Mouse (Mus musculus) erythroblast, embryonic 14.5 days (primary cell): ENCODE data around the gene Myh9. TPM values are rescaled to one million over a fixed set of nuclear protein-coding genes. Genes with fewer than 3 reads are reported as not detected.
"Not testable (repeated sequence)": the region's sequence is repeated elsewhere in the genome, so short reads cannot be mapped to it uniquely, and the experiment has no call there.

Source experiments
- H3K27me3 ChIP-seq: 2 replicates; pipeline ENCODE4 v1.6.1; 2012; ENCODE audit warnings: inconsistent platforms; ENCODE audit not compliant: control insufficient read depth
- H3K36me3 ChIP-seq: 2 replicates; pipeline ENCODE4 v1.6.1; 2012; ENCODE audit warnings: mild to moderate bottlenecking, inconsistent platforms; ENCODE audit not compliant: control insufficient read depth
- H3K4me1 ChIP-seq: 2 replicates; pipeline ENCODE4 v1.6.1; 2012; ENCODE audit warnings: inconsistent platforms; ENCODE audit not compliant: control insufficient read depth
- H3K4me3 ChIP-seq: replicated peaks from 2 replicates; pipeline ENCODE3; 2012; ENCODE audit warnings: moderate library complexity, mild to moderate bottlenecking, inconsistent platforms
- H3K9me3 ChIP-seq: 2 replicates; pipeline ENCODE4 v1.6.1; 2012; ENCODE audit warnings: low read length, inconsistent platforms, mixed read lengths; ENCODE audit not compliant: control insufficient read depth
- GATA1 ChIP-seq: IDR thresholded peaks from 2 replicates; pipeline ENCODE4 v1.6.1; 2012; ENCODE audit warnings: low read length, inconsistent platforms, mixed read lengths
- TAL1 ChIP-seq: IDR thresholded peaks from 3 replicates; pipeline ENCODE4 v1.6.1; 2012; ENCODE audit warnings: low read length, inconsistent platforms, mixed read lengths
- polyA plus RNA-seq: library from polyadenylated mRNA; stranded (reverse); fragments of >175 nt; gene quantifications from 2 replicates; pipeline ENCODE4 v1.2.3, GENCODE M21; 2012

The Myh9 gene
- polyA plus RNA-seq, 1 experiment: 10.4 TPM

GRCm38 (mm10) chr15:77750461-77750860 lies 91.5 kb downstream of the Myh9 start:
- Histone ChIP-seq H3K36me3 (peaks cover 95% of the 10 kb centered on the region), H3K4me3 (no peak overlapping the region), H3K4me1 (peaks cover 71% of the 10 kb centered on the region), H3K9me3 (peaks cover 25% of the 10 kb centered on the region), H3K27me3 (peaks cover 7% of the 10 kb centered on the region; the same call in 1 of the 2 replicates)
- no peak for TF ChIP-seq GATA1
- no peak for TF ChIP-seq TAL1

- peak overlapping the region; percentile 21 for H3K4me3 ChIP-seq
- H3K9me3 ChIP-seq: peaks cover 23% of the 10 kb centered on the region
- H3K27me3 ChIP-seq: peaks cover 7% of the 10 kb centered on the region; the same call in 1 of the 2 replicates
- TF ChIP-seq TAL1: no peak
- no peak for TF ChIP-seq GATA1
- H3K36me3 ChIP-seq: peaks cover 99% of the 10 kb centered on the region
- peaks cover 66% of the 10 kb centered on the region for H3K4me1 ChIP-seq
These were observed 92.3 kb downstream of the Myh9 start for GRCm38 (mm10) chr15:77749717-77750116.

GRCm38 (mm10) chr15:77748414-77748813 lies 93.6 kb downstream of the Myh9 start:
- TF ChIP-seq TAL1 (no peak), GATA1 (no peak)
- Histone ChIP-seq H3K36me3 (peaks cover 99% of the 10 kb centered on the region), H3K4me3 (peak overlapping the region; percentile 19), H3K27me3 (peaks cover 7% of the 10 kb centered on the region; the same call in 1 of the 2 replicates), H3K4me1 (peaks cover 61% of the 10 kb centered on the region), H3K9me3 (peaks cover 23% of the 10 kb centered on the region)

- Histone ChIP-seq H3K9me3 (peaks cover 21% of the 10 kb centered on the region), H3K36me3 (peaks cover 84% of the 10 kb centered on the region), H3K27me3 (peaks cover 7% of the 10 kb centered on the region; the same call in 1 of the 2 replicates), H3K4me1 (peaks cover 41% of the 10 kb centered on the region), H3K4me3 (no peak overlapping the region)
- no peak for TF ChIP-seq TAL1
- TF ChIP-seq GATA1: no peak
These were observed 95.6 kb downstream of the Myh9 start for GRCm38 (mm10) chr15:77746326-77746725.

- Histone ChIP-seq H3K27me3 (peaks cover 7% of the 10 kb centered on the region; the same call in 1 of the 2 replicates), H3K9me3 (peaks cover 16% of the 10 kb centered on the region), H3K36me3 (peaks cover 71% of the 10 kb centered on the region), H3K4me3 (no peak overlapping the region), H3K4me1 (peaks cover 33% of the 10 kb centered on the region)
- no peak for TF ChIP-seq GATA1
- no peak for TF ChIP-seq TAL1
These were observed 96.9 kb downstream of the Myh9 start for GRCm38 (mm10) chr15:77745081-77745480.

GRCm38 (mm10) chr15:77744632-77745031 lies 97.3 kb downstream of the Myh9 start:
- H3K4me3 ChIP-seq: no peak overlapping the region
- peaks cover 3% of the 10 kb centered on the region; the same call in 1 of the 2 replicates for H3K27me3 ChIP-seq
- TF ChIP-seq TAL1 (no peak), GATA1 (no peak)
- H3K4me1 ChIP-seq: peaks cover 29% of the 10 kb centered on the region
- H3K9me3 ChIP-seq: peaks cover 11% of the 10 kb centered on the region
- H3K36me3 ChIP-seq: peaks cover 67% of the 10 kb centered on the region

- not testable (repeated sequence) for H3K4me1 ChIP-seq, H3K9me3 ChIP-seq, H3K27me3 ChIP-seq, H3K4me3 ChIP-seq
- H3K36me3 ChIP-seq: peaks cover 36% of the 10 kb centered on the region
These were observed 100.4 kb downstream of the Myh9 start for GRCm38 (mm10) chr15:77741556-77741955.

GRCm38 (mm10) chr15:77740511-77741297 lies 101.3 kb downstream of the Myh9 start:
- Histone ChIP-seq H3K4me3 (no peak overlapping the region), H3K9me3 (no peaks in the 10 kb centered on the region), H3K27me3 (peaks cover 4% of the 10 kb centered on the region; the same call in 1 of the 2 replicates), H3K36me3 (peaks cover 28% of the 10 kb centered on the region), H3K4me1 (no peaks in the 10 kb centered on the region; the same call in 1 of the 2 replicates)
- TF ChIP-seq GATA1: no peak
- no peak for TF ChIP-seq TAL1

- H3K36me3 ChIP-seq, H3K4me1 ChIP-seq, H3K4me3 ChIP-seq, H3K9me3 ChIP-seq, H3K27me3 ChIP-seq: not testable (repeated sequence)
These were observed 108.1 kb downstream of the Myh9 start for GRCm38 (mm10) chr15:77733903-77734302.

GRCm38 (mm10) chr15:77733380-77733779 lies 108.6 kb downstream of the Myh9 start:
- H3K9me3 ChIP-seq, H3K4me1 ChIP-seq, H3K36me3 ChIP-seq, H3K27me3 ChIP-seq, H3K4me3 ChIP-seq: not testable (repeated sequence)

- not testable (repeated sequence) for H3K9me3 ChIP-seq
These were observed 109.1 kb downstream of the Myh9 start for GRCm38 (mm10) chr15:77732851-77733250.

More at GRCm38 (mm10) chr15:77732851-77733250, 109.1 kb downstream of the Myh9 start:
- not testable (repeated sequence) for H3K4me3 ChIP-seq, H3K4me1 ChIP-seq, H3K27me3 ChIP-seq, H3K36me3 ChIP-seq
